Mouse (Mus musculus): ENCODE measurements at regions not wholly inside any gene's neighbourhood (a gene's known extent, or its start where the extent isn't known, plus 50 kb on each side); places are given as distances from the start of the nearest gene placed in this dataset.
"Not testable (repeated sequence)": the region's sequence is repeated elsewhere in the genome, so short reads cannot be mapped to it uniquely, and the experiment has no call there.

DNA sequence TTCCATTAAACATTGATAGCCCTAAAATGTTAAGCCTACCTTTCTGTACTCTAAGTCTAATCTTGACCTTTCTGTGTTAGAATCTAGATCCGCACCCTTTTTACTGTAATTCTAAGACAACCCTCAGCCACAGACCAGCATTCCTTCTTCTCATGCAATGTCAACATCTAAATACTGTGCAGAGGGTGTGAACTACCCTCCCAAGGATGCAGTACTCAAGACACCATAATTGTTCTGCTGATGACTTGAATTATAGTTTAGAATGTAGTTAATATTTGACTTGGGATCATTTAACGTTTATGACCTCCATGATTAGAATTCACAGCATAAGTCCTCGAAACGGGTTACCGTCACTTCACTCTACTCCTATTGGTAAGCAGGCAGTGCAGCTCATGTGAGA is 139.2 kb downstream of the Tpbg start:
- H3K4me2 ChIP-seq (ENCODE audit: insufficient read depth, low read depth, poor library complexity, severe bottlenecking) = no peak overlapping the region
- DNase-seq (ENCODE audit: extremely low read depth) = no peak
- H3K27me3 ChIP-seq (replicated peaks) = no peaks in the 10 kb centered on the region
- no peaks in the 10 kb centered on the region for H3K36me3 ChIP-seq (replicated peaks in 1 of 2; ENCODE audit: control insufficient read depth in 1 of 2, insufficient read depth in 1 of 2, low read length in 1 of 2)
- H3K4me3 ChIP-seq (replicated peaks in 1 of 3; ENCODE audit: low read depth in 2 of 3, low read length in 2 of 3, poor library complexity in 1 of 3) = no peak overlapping the region
- no peak overlapping the region for H3K9ac ChIP-seq (ENCODE audit: insufficient read depth, low read depth)
- no peaks in the 10 kb centered on the region for H3K4me1 ChIP-seq (ENCODE audit: control insufficient read depth in 1 of 2, insufficient read depth in 2 of 2)
- no peaks in the 10 kb centered on the region for H3K9me3 ChIP-seq (replicated peaks; ENCODE audit: low read length)
- H3K79me2 ChIP-seq (replicated peaks; ENCODE audit: control insufficient read depth, extremely low read depth, insufficient read depth, poor library complexity, severe bottlenecking) = no peaks in the 10 kb centered on the region
- TF ChIP-seq ZC3H11A (IDR thresholded peaks at IDR 0.05; ENCODE audit: low read depth, low read length) = no peak
- dilution Hi-C loops (cut with MboI; ENCODE audit: extremely low pct_ligation_motif_present, extremely low pct_unique_long_range_greater_than_20kb, low sequenced_read_pairs) (no loop called here), in situ Hi-C loops (cut with MboI; ENCODE audit: low pct_ligation_motif_present, low pct_unique_long_range_greater_than_20kb, low sequenced_read_pairs) (no loop called here)
- no peak overlapping the region for H3K27ac ChIP-seq (ENCODE audit: insufficient read depth, low read depth)

- DNase-seq (ENCODE audit: extremely low read depth); H3K27ac ChIP-seq (ENCODE audit: insufficient read depth, low read depth); H3K27me3 ChIP-seq (replicated peaks); dilution Hi-C loops (cut with MboI; ENCODE audit: extremely low pct_ligation_motif_present, extremely low pct_unique_long_range_greater_than_20kb, low sequenced_read_pairs); H3K4me2 ChIP-seq (ENCODE audit: insufficient read depth, low read depth, poor library complexity, severe bottlenecking); in situ Hi-C loops (cut with MboI; ENCODE audit: low pct_ligation_motif_present, low pct_unique_long_range_greater_than_20kb, low sequenced_read_pairs); H3K9ac ChIP-seq (ENCODE audit: insufficient read depth, low read depth); H3K79me2 ChIP-seq (replicated peaks; ENCODE audit: control insufficient read depth, extremely low read depth, insufficient read depth, poor library complexity, severe bottlenecking); H3K4me3 ChIP-seq (replicated peaks in 1 of 3; ENCODE audit: low read depth in 2 of 3, low read length in 2 of 3, poor library complexity in 1 of 3); H3K4me1 ChIP-seq (ENCODE audit: control insufficient read depth in 1 of 2, insufficient read depth in 2 of 2); H3K36me3 ChIP-seq (replicated peaks in 1 of 2; ENCODE audit: control insufficient read depth in 1 of 2, insufficient read depth in 1 of 2, low read length in 1 of 2); H3K9me3 ChIP-seq (replicated peaks; ENCODE audit: low read length): not testable (repeated sequence)
Observed at GRCm38 (mm10) chr9:85983516-85983915, 141.3 kb downstream of the Tpbg start.

- no peaks in the 10 kb centered on the region for H3K9me3 ChIP-seq (replicated peaks; ENCODE audit: low read length)
- in situ Hi-C loops (cut with MboI; ENCODE audit: low pct_ligation_motif_present, low pct_unique_long_range_greater_than_20kb, low sequenced_read_pairs) (no loop called here), dilution Hi-C loops (cut with MboI; ENCODE audit: extremely low pct_ligation_motif_present, extremely low pct_unique_long_range_greater_than_20kb, low sequenced_read_pairs) (no loop called here)
- H3K27me3 ChIP-seq (replicated peaks) = no peaks in the 10 kb centered on the region
- no peaks in the 10 kb centered on the region for H3K4me1 ChIP-seq (ENCODE audit: control insufficient read depth in 1 of 2, insufficient read depth in 2 of 2)
- no peaks in the 10 kb centered on the region for H3K79me2 ChIP-seq (replicated peaks; ENCODE audit: control insufficient read depth, extremely low read depth, insufficient read depth, poor library complexity, severe bottlenecking)
- TF ChIP-seq MYC (IDR thresholded peaks at IDR 0.05; ENCODE audit: low read depth, low read length) (no peak), MAFK (IDR thresholded peaks at IDR 0.05; ENCODE audit: insufficient replicate concordance, low read length) (no peak), UBTF (IDR thresholded peaks at IDR 0.05; ENCODE audit: low read depth, low read length) (no peak), PAX5 (IDR thresholded peaks at IDR 0.05; ENCODE audit: low read length) (no peak), MAZ (IDR thresholded peaks at IDR 0.05; ENCODE audit: low read depth, low read length) (no peak), ELF1 (IDR thresholded peaks at IDR 0.05; ENCODE audit: low read depth, low read length) (no peak), SIN3A (IDR thresholded peaks at IDR 0.05; ENCODE audit: low read length) (no peak), ZMIZ1 (IDR thresholded peaks at IDR 0.05; ENCODE audit: low read depth, low read length) (no peak), NELFE (IDR thresholded peaks at IDR 0.05; ENCODE audit: low read depth, low read length) (no peak), GABPA (IDR thresholded peaks at IDR 0.05; ENCODE audit: insufficient replicate concordance, low read depth, low read length) (no peak), IRF4 (IDR thresholded peaks at IDR 0.05; ENCODE audit: low read depth, low read length) (no peak), ZKSCAN1 (IDR thresholded peaks at IDR 0.05; ENCODE audit: borderline replicate concordance, low read depth, low read length) (no peak), CTCF (conservative IDR thresholded peaks at IDR 0.05 in 1 of 2, IDR thresholded peaks at IDR 0.05 in 1 of 2; ENCODE audit: low read depth in 2 of 2, low read length in 2 of 2) (no peak), SMC3 (IDR thresholded peaks at IDR 0.05; ENCODE audit: low read depth, low read length) (no peak), ETS1 (conservative IDR thresholded peaks at IDR 0.05; ENCODE audit: low read depth, low read length) (no peak), ZNF384 (IDR thresholded peaks at IDR 0.05; ENCODE audit: low read depth, low read length) (no peak)
- no peak overlapping the region for H3K4me3 ChIP-seq (replicated peaks in 1 of 3; ENCODE audit: low read depth in 2 of 3, low read length in 2 of 3, poor library complexity in 1 of 3)
- H3K4me2 ChIP-seq (ENCODE audit: insufficient read depth, low read depth, poor library complexity, severe bottlenecking) = no peak overlapping the region
- H3K9ac ChIP-seq (ENCODE audit: insufficient read depth, low read depth) = no peak overlapping the region
- no peaks in the 10 kb centered on the region for H3K36me3 ChIP-seq (replicated peaks in 1 of 2; ENCODE audit: control insufficient read depth in 1 of 2, insufficient read depth in 1 of 2, low read length in 1 of 2)
- DNase-seq (ENCODE audit: extremely low read depth) = no peak
- H3K27ac ChIP-seq (ENCODE audit: insufficient read depth, low read depth) = no peak overlapping the region
Observed at GRCm38 (mm10) chr9:85985671-85986070, 143.5 kb downstream of the Tpbg start.
